Mouse (Mus musculus) MEL (cell line): Measurements from ENCODE around the gene Brf1.

ENCODE experiments used
- CTCF ChIP-seq, 3 experiments: IDR thresholded peaks in 2 of 3; conservative IDR thresholded peaks in 1 of 3; 2 replicates each; pipeline ENCODE4 v1.5.1; 2011 to 2012; ENCODE audit warnings: low read length in 3 of 3, low read depth in 2 of 3, mild to moderate bottlenecking in 2 of 3, improper control_type of control experiment in 1 of 3, inconsistent platforms in 1 of 3, mixed read lengths in 1 of 3, moderate library complexity in 1 of 3; ENCODE audit not compliant: control insufficient read depth in 1 of 3, insufficient read depth in 1 of 3, poor library complexity in 1 of 3, severe bottlenecking in 1 of 3
- E2F4 ChIP-seq: IDR thresholded peaks from 2 replicates; pipeline ENCODE4 v1.6.1; 2011; ENCODE audit warnings: low read depth, low read length, improper control_type of control experiment, borderline replicate concordance
- GABPA ChIP-seq: IDR thresholded peaks from 2 replicates; pipeline ENCODE4 v1.6.1; 2012; ENCODE audit warnings: low read depth, mild to moderate bottlenecking, inconsistent platforms, low read length, improper control_type of control experiment, moderate library complexity
- GATA1 ChIP-seq: IDR thresholded peaks from 2 replicates; pipeline ENCODE4 v1.6.1; 2011; ENCODE audit warnings: low read depth, low read length, improper control_type of control experiment
- HCFC1 ChIP-seq: IDR thresholded peaks from 2 replicates; pipeline ENCODE4 v1.6.1; 2012; ENCODE audit warnings: low read depth, mild to moderate bottlenecking, inconsistent platforms, low read length, improper control_type of control experiment, moderate library complexity
- MYB ChIP-seq: IDR thresholded peaks from 2 replicates; pipeline ENCODE4 v1.6.1; 2011; ENCODE audit warnings: mild to moderate bottlenecking, low read depth, low read length, improper control_type of control experiment
- SMC3 ChIP-seq: IDR thresholded peaks from 2 replicates; pipeline ENCODE4 v1.6.1; 2011; ENCODE audit warnings: low read depth, low read length, improper control_type of control experiment
- TBP ChIP-seq: IDR thresholded peaks from 2 replicates; pipeline ENCODE4 v1.8.0; 2011; ENCODE audit warnings: low read depth, low read length, improper control_type of control experiment
- TCF12 ChIP-seq: IDR thresholded peaks from 2 replicates; pipeline ENCODE4 v1.6.1; 2014; ENCODE audit warnings: low read depth, mild to moderate bottlenecking, inconsistent platforms, low read length, improper control_type of control experiment, moderate library complexity
- UBTF ChIP-seq: IDR thresholded peaks from 2 replicates; pipeline ENCODE4 v1.6.1; 2012; ENCODE audit warnings: low read depth, mild to moderate bottlenecking, inconsistent platforms, low read length, improper control_type of control experiment, moderate library complexity, borderline replicate concordance; ENCODE audit not compliant: insufficient read depth
- USF1 ChIP-seq: IDR thresholded peaks from 2 replicates; pipeline ENCODE4 v1.6.1; 2014; ENCODE audit warnings: low read depth, mild to moderate bottlenecking, inconsistent platforms, low read length, improper control_type of control experiment, moderate library complexity
- ZKSCAN1 ChIP-seq: IDR thresholded peaks from 2 replicates; pipeline ENCODE4 v1.6.1; 2012; ENCODE audit warnings: low read depth, mild to moderate bottlenecking, inconsistent platforms, low read length, improper control_type of control experiment, moderate library complexity

GRCm38 (mm10) chr12:113000294-113001132 is at the start of gene Brf1:
- TF ChIP-seq CTCF (IDR thresholded peaks at IDR 0.05 in 2 of 3, conservative IDR thresholded peaks at IDR 0.05 in 1 of 3; ENCODE audit: control insufficient read depth in 1 of 3, insufficient read depth in 1 of 3, low read depth in 2 of 3, low read length in 3 of 3, poor library complexity in 1 of 3, severe bottlenecking in 1 of 3), result no peak
- TF ChIP-seq ZKSCAN1, result no peak
- no peak for TF ChIP-seq HCFC1
- no peak for TF ChIP-seq GABPA
- no peak for TF ChIP-seq USF1
- no peak for TF ChIP-seq MYB
- no peak for TF ChIP-seq E2F4
- TF ChIP-seq TCF12, result no peak
- TF ChIP-seq SMC3, result no peak
- TF ChIP-seq UBTF, result 0 out of 2 replicates have a peak, but pooled peaks have one; percentile 91
- no peak for TF ChIP-seq GATA1
- peak; percentile 30 for TF ChIP-seq TBP
